Mouse (Mus musculus): ENCODE measurements at regions not wholly inside any gene's neighbourhood (a gene's known extent, or its start where the extent isn't known, plus 50 kb on each side); places are given as distances from the start of the nearest gene placed in this dataset.

- no peak overlapping the region for H3K9ac ChIP-seq (ENCODE audit: low read depth, low read length)
- no peak overlapping the region for H3K4me2 ChIP-seq (replicated peaks; ENCODE audit: low read depth)
- H3K27ac ChIP-seq (ENCODE audit: low read depth, low read length), result no peak overlapping the region
- no peaks in the 10 kb centered on the region for H3K4me1 ChIP-seq (replicated peaks; ENCODE audit: control insufficient read depth, insufficient read depth, low read length)
- no peaks in the 10 kb centered on the region for H3K36me3 ChIP-seq (ENCODE audit: control insufficient read depth, insufficient read depth)
- WGBS, result 53% methylated on average over 11 of the region's 11 CpGs
- no peaks in the 10 kb centered on the region for H3K27me3 ChIP-seq (replicated peaks; ENCODE audit: control insufficient read depth, insufficient read depth, low read length)
- no peak overlapping the region for H3K4me3 ChIP-seq (ENCODE audit: low read depth, low read length)
- TF ChIP-seq CTCF (IDR thresholded peaks at IDR 0.05; ENCODE audit: low read depth), result no peak
- no peaks in the 10 kb centered on the region for H3K9me3 ChIP-seq (ENCODE audit: control insufficient read depth)
- ATAC-seq, result no peak
These were observed 136.9 kb upstream of the Adamts18 start for GRCm38 (mm10) chr8:113985471-113985870.

- H3K27ac ChIP-seq (ENCODE audit: low read depth, low read length), result no peak overlapping the region
- H3K9me3 ChIP-seq (ENCODE audit: control insufficient read depth), result no peaks in the 10 kb centered on the region
- H3K27me3 ChIP-seq (replicated peaks; ENCODE audit: control insufficient read depth, insufficient read depth, low read length), result no peaks in the 10 kb centered on the region
- no peak overlapping the region for H3K4me3 ChIP-seq (ENCODE audit: low read depth, low read length)
- no peaks in the 10 kb centered on the region for H3K4me1 ChIP-seq (replicated peaks; ENCODE audit: control insufficient read depth, insufficient read depth, low read length)
- TF ChIP-seq CTCF (IDR thresholded peaks at IDR 0.05; ENCODE audit: low read depth), result no peak
- no peak for ATAC-seq
- 57% methylated on average over 7 of the region's 7 CpGs for WGBS
- H3K9ac ChIP-seq (ENCODE audit: low read depth, low read length), result no peak overlapping the region
- no peaks in the 10 kb centered on the region for H3K36me3 ChIP-seq (ENCODE audit: control insufficient read depth, insufficient read depth)
- H3K4me2 ChIP-seq (replicated peaks; ENCODE audit: low read depth), result no peak overlapping the region
These were observed 137.4 kb upstream of the Adamts18 start for GRCm38 (mm10) chr8:113985948-113986347.

- H3K9me3 ChIP-seq (ENCODE audit: control insufficient read depth), result no peaks in the 10 kb centered on the region
- no peak overlapping the region for H3K4me2 ChIP-seq (replicated peaks; ENCODE audit: low read depth)
- no peak for TF ChIP-seq CTCF (IDR thresholded peaks at IDR 0.05; ENCODE audit: low read depth)
- H3K27me3 ChIP-seq (replicated peaks; ENCODE audit: control insufficient read depth, insufficient read depth, low read length), result no peaks in the 10 kb centered on the region
- no peaks in the 10 kb centered on the region for H3K4me1 ChIP-seq (replicated peaks; ENCODE audit: control insufficient read depth, insufficient read depth, low read length)
- no peak overlapping the region for H3K9ac ChIP-seq (ENCODE audit: low read depth, low read length)
- no peaks in the 10 kb centered on the region for H3K36me3 ChIP-seq (ENCODE audit: control insufficient read depth, insufficient read depth)
- no peak overlapping the region for H3K4me3 ChIP-seq (ENCODE audit: low read depth, low read length)
- ATAC-seq, result no peak
- WGBS, result 90% methylated on average over 9 of the region's 9 CpGs
- no peak overlapping the region for H3K27ac ChIP-seq (ENCODE audit: low read depth, low read length)
These were observed 142.2 kb upstream of the Adamts18 start for GRCm38 (mm10) chr8:113990718-113991117.

- H3K4me3 ChIP-seq (ENCODE audit: low read depth, low read length), result no peak overlapping the region
These were observed 134.5 kb upstream of the Nudt7 start for GRCm38 (mm10) chr8:113998881-113999280.

GRCm38 (mm10) chr8:114001674-114002073 lies 131.7 kb upstream of the Nudt7 start:
- H3K4me1 ChIP-seq (replicated peaks; ENCODE audit: control insufficient read depth, insufficient read depth, low read length), result no peaks in the 10 kb centered on the region
- no peak for ATAC-seq
- no peaks in the 10 kb centered on the region for H3K27me3 ChIP-seq (replicated peaks; ENCODE audit: control insufficient read depth, insufficient read depth, low read length)
- H3K36me3 ChIP-seq (ENCODE audit: control insufficient read depth, insufficient read depth), result no peaks in the 10 kb centered on the region
- no peak overlapping the region for H3K4me2 ChIP-seq (replicated peaks; ENCODE audit: low read depth)
- H3K9ac ChIP-seq (ENCODE audit: low read depth, low read length), result no peak overlapping the region
- no peak for TF ChIP-seq CTCF (IDR thresholded peaks at IDR 0.05; ENCODE audit: low read depth)
- no peaks in the 10 kb centered on the region for H3K9me3 ChIP-seq (ENCODE audit: control insufficient read depth)
- WGBS, result 91% methylated on average over 2 of the region's 2 CpGs
- H3K4me3 ChIP-seq (ENCODE audit: low read depth, low read length), result no peak overlapping the region
- no peak overlapping the region for H3K27ac ChIP-seq (ENCODE audit: low read depth, low read length)

More at GRCm38 (mm10) chr8:113998881-113999280, 134.5 kb upstream of the Nudt7 start:
- no peak overlapping the region for H3K9ac ChIP-seq (ENCODE audit: low read depth, low read length)
- no peaks in the 10 kb centered on the region for H3K36me3 ChIP-seq (ENCODE audit: control insufficient read depth, insufficient read depth)
- H3K4me1 ChIP-seq (replicated peaks; ENCODE audit: control insufficient read depth, insufficient read depth, low read length), result no peaks in the 10 kb centered on the region
- ATAC-seq, result no peak
- no peak for TF ChIP-seq CTCF (IDR thresholded peaks at IDR 0.05; ENCODE audit: low read depth)
- WGBS, result 33% methylated on average over 6 of the region's 6 CpGs
- H3K27me3 ChIP-seq (replicated peaks; ENCODE audit: control insufficient read depth, insufficient read depth, low read length), result no peaks in the 10 kb centered on the region
- H3K4me2 ChIP-seq (replicated peaks; ENCODE audit: low read depth), result no peak overlapping the region
- no peak overlapping the region for H3K27ac ChIP-seq (ENCODE audit: low read depth, low read length)
- no peaks in the 10 kb centered on the region for H3K9me3 ChIP-seq (ENCODE audit: control insufficient read depth)

- Histone ChIP-seq H3K27ac (ENCODE audit: low read depth, low read length) (no peak overlapping the region), H3K4me1 (replicated peaks; ENCODE audit: control insufficient read depth, insufficient read depth, low read length) (no peaks in the 10 kb centered on the region), H3K9ac (ENCODE audit: low read depth, low read length) (no peak overlapping the region), H3K4me2 (replicated peaks; ENCODE audit: low read depth) (no peak overlapping the region), H3K36me3 (ENCODE audit: control insufficient read depth, insufficient read depth) (no peaks in the 10 kb centered on the region), H3K4me3 (ENCODE audit: low read depth, low read length) (no peak overlapping the region), H3K27me3 (replicated peaks; ENCODE audit: control insufficient read depth, insufficient read depth, low read length) (no peaks in the 10 kb centered on the region), H3K9me3 (ENCODE audit: control insufficient read depth) (no peaks in the 10 kb centered on the region)
- TF ChIP-seq CTCF (IDR thresholded peaks at IDR 0.05; ENCODE audit: low read depth), result no peak
- WGBS, result 61% methylated on average over 7 of the region's 7 CpGs
- ATAC-seq, result no peak
These were observed 128.9 kb upstream of the Nudt7 start for GRCm38 (mm10) chr8:114004436-114004835.

GRCm38 (mm10) chr8:114006587-114006986 lies 126.8 kb upstream of the Nudt7 start:
- Histone ChIP-seq H3K9me3 (ENCODE audit: control insufficient read depth) (no peaks in the 10 kb centered on the region), H3K27ac (ENCODE audit: low read depth, low read length) (no peak overlapping the region)
- 77% methylated on average over 5 of the region's 5 CpGs for WGBS

More at GRCm38 (mm10) chr8:114006587-114006986, 126.8 kb upstream of the Nudt7 start:
- no peak overlapping the region for H3K4me3 ChIP-seq (ENCODE audit: low read depth, low read length)
- H3K27me3 ChIP-seq (replicated peaks; ENCODE audit: control insufficient read depth, insufficient read depth, low read length), result no peaks in the 10 kb centered on the region
- no peak overlapping the region for H3K9ac ChIP-seq (ENCODE audit: low read depth, low read length)
- ATAC-seq, result no peak
- no peaks in the 10 kb centered on the region for H3K4me1 ChIP-seq (replicated peaks; ENCODE audit: control insufficient read depth, insufficient read depth, low read length)
- H3K36me3 ChIP-seq (ENCODE audit: control insufficient read depth, insufficient read depth), result no peaks in the 10 kb centered on the region
- TF ChIP-seq CTCF (IDR thresholded peaks at IDR 0.05; ENCODE audit: low read depth), result no peak
- H3K4me2 ChIP-seq (replicated peaks; ENCODE audit: low read depth), result no peak overlapping the region

All from intestine, postnatal 0 days (tissue).